Mouse (Mus musculus): ENCODE results near the gene Poc5. TPM values are rescaled to one million over a fixed set of nuclear protein-coding genes. Genes with fewer than 3 reads are reported as not detected.

The Poc5 gene
- total RNA-seq, 1 experiment from 2014 or later, result 14.8 TPM

DNA sequence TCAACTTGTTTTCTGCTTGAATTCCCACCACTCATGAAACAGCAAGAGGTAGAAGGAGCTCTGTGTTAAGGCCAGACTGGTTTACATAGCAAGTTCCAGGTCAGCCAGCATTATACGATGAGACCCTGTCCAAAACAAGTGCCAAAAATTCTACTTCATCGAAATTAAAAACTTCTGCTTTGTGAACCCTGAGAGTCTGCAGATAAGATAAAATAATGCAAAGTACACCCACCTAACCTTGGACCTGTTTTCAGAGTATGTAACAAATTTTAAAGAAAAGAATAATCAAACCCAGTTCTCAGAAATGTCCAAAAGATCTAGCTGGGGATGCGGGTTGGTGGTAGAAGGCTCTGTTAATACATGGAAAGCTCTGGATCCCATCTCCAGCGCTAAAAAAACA, 70.5 kb downstream of the Poc5 start:
- no peak for ATAC-seq (replicated peaks in 1 of 2; ENCODE audit: insufficient read depth in 1 of 2, low FRiP score in 2 of 2, low TSS enrichment in 1 of 2, low read depth in 1 of 2, poor library complexity in 2 of 2, severe bottlenecking in 2 of 2)

DNA sequence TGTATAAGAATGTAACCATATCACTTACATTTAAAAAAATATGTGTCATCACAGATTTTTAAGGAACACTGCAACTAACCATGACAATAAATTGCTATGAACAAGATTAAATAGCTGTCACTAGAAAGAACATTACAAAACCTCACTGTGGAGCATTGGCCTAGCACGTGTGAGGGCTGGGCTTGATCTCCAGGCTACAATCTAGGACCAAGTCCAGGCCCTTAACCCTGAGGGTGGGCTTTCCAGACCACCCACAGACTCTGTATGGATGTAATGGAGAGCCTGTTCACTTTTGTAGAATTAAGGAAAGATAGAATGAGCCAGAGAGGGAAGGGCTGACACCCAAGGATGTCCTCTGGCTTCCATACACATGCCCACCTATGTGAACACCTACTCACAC, 74.5 kb downstream of the Poc5 start:
- ATAC-seq (replicated peaks in 1 of 2; ENCODE audit: insufficient read depth in 1 of 2, low FRiP score in 2 of 2, low TSS enrichment in 1 of 2, low read depth in 1 of 2, poor library complexity in 2 of 2, severe bottlenecking in 2 of 2), result no peak

DNA sequence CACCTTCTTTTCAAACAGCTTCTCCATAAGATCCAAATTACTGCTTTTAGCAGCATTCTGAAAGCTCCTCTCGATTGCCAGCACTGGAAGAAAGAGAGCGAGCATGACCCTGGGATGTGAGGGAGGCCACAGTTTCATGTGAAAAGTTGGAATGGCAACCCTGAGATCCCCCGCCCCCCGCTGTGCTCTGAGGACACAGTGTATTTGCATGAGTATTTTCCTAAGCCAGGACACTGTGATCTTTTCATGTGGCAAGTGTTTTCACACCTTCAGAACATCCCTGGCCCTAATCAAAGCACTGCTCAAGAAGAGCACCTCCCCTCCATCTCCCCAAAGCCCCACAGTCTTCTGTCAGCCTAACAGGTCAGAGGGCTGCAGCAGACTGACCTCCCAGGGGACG, 77.2 kb downstream of the Poc5 start:
- no peak for ATAC-seq (replicated peaks in 1 of 2; ENCODE audit: insufficient read depth in 1 of 2, low FRiP score in 2 of 2, low TSS enrichment in 1 of 2, low read depth in 1 of 2, poor library complexity in 2 of 2, severe bottlenecking in 2 of 2)

Other genes starting within 250 kb of the Poc5 start
- 0.25 TPM in 1 of 2 replicates, not detected in the other for gene Ankdd1b, start 82.9 kb downstream of the Poc5 start, total RNA-seq (2017)
- not detected in 2 replicates for gene Gm17622, start 102.4 kb downstream of the Poc5 start, total RNA-seq (2017)
- 14.5 and 20.4 TPM in 2 replicates for gene Polk, start 154.3 kb downstream of the Poc5 start, total RNA-seq (2017)
- 73.1 and 90.3 TPM in 2 replicates for gene Col4a3bp, start 154.3 kb downstream of the Poc5 start, total RNA-seq (2017)